Mouse (Mus musculus): ENCODE data around the gene Cbx2. TPM values are rescaled to one million over a fixed set of nuclear protein-coding genes. Genes with fewer than 3 reads are reported as not detected.

Gene Cbx2
- polyA plus RNA-seq, 1 experiment, result 0.91 TPM

GRCm38 (mm10) chr11:119056301-119057211, 33.8 kb downstream of the Cbx2 start:
- peak overlapping the region; percentile 92 for H3K4me3 ChIP-seq (ENCODE audit: insufficient read depth, low read depth, low read length)
- peak overlapping the region; percentile 78 for H3K27ac ChIP-seq (replicated peaks; ENCODE audit: low read depth, low read length)
- peaks cover 11% of the 10 kb centered on the region for H3K4me1 ChIP-seq (ENCODE audit: control insufficient read depth, insufficient read depth, insufficient read length, low read length)

- Histone ChIP-seq H3K27ac (replicated peaks; ENCODE audit: low read depth, low read length) (peak overlapping the region; percentile 78), H3K4me1 (ENCODE audit: control insufficient read depth, insufficient read depth, insufficient read length, low read length) (peaks cover 11% of the 10 kb centered on the region), H3K4me3 (ENCODE audit: insufficient read depth, low read depth, low read length) (peak overlapping the region; percentile 92)
Measured at GRCm38 (mm10) chr11:119057291-119057690, 34.5 kb downstream of the Cbx2 start.

- H3K4me3 ChIP-seq (ENCODE audit: insufficient read depth, low read depth, low read length), result peak overlapping the region; percentile 39
- peak overlapping the region; percentile 29; the same call in 1 of the 2 replicates for H3K27ac ChIP-seq (replicated peaks; ENCODE audit: low read depth, low read length)
- peaks cover 11% of the 10 kb centered on the region for H3K4me1 ChIP-seq (ENCODE audit: control insufficient read depth, insufficient read depth, insufficient read length, low read length)
Measured at GRCm38 (mm10) chr11:119058041-119058995, 35.6 kb downstream of the Cbx2 start.

DNA sequence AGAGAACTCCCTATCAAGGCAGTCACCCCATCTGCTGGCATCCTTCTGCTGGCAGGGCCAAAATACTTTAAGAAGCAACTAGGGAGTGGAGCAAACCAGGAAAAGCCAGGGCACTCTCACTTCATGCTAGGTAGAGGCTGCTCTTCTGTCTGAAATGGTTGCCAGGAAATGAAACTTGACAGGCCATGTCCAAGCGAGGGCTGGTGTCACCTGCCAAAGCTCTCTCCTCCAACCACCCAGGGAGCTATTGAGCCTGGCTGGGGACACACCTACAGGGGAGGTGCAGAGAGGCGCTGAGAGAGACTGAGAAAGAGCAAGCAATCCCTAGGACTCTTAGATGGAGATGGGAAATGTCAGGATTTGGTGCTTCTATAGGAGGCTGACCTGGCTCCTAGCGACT, 36.5 kb downstream of the Cbx2 start:
- Histone ChIP-seq H3K4me3 (ENCODE audit: insufficient read depth, low read depth, low read length) (no peak overlapping the region), H3K4me1 (ENCODE audit: control insufficient read depth, insufficient read depth, insufficient read length, low read length) (peaks cover 11% of the 10 kb centered on the region), H3K27ac (replicated peaks; ENCODE audit: low read depth, low read length) (no peak overlapping the region)

GRCm38 (mm10) chr11:119066841-119067240, 44.1 kb downstream of the Cbx2 start:
- Histone ChIP-seq H3K4me3 (ENCODE audit: insufficient read depth, low read depth, low read length) (no peak overlapping the region), H3K27ac (replicated peaks; ENCODE audit: low read depth, low read length) (peak overlapping the region; percentile 73), H3K4me1 (ENCODE audit: control insufficient read depth, insufficient read depth, insufficient read length, low read length) (peaks cover 9% of the 10 kb centered on the region)

DNA sequence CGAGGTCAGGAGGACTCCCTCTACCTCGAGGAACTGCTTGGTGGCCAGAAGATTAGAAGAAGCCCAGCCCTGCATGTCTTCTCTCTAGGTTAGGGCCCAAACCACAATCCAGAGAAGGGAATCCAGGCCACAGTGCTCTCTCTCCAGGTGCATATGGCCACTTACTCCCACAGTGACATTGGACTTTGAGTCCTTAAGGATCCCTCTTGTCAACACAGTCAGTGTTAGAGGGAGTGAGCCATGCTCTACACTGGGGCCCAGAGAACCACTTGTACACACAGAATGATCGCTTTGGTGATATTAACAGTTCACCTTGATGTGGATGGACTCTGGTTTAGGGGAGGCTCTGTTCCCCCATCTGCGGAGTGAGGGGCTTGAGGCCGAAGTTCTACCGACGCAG, 49.5 kb downstream of the Cbx2 start:
- Histone ChIP-seq H3K4me3 (ENCODE audit: insufficient read depth, low read depth, low read length) (no peak overlapping the region), H3K27ac (replicated peaks; ENCODE audit: low read depth, low read length) (no peak overlapping the region), H3K4me1 (ENCODE audit: control insufficient read depth, insufficient read depth, insufficient read length, low read length) (no peaks in the 10 kb centered on the region)

DNA sequence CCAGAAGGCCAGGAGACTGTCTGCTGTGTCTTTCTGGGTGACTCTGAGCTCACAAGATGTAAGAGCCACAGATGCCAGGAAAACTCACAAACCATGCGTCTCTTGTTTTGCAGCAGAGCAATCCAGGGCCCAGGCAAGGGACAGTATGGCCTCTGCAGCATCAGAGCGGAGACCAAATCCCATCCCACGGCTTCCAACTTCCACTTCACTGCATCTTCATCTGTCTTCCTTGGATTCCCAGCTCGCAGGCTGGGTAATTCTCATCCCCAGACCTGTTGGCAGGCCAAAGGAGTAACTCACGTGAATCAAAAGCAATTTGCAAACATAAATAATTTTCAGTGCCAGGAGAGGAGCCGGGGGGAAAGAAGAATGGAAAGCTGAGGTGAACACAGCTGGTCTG, 50.2 kb downstream of the Cbx2 start:
- H3K27ac ChIP-seq (replicated peaks; ENCODE audit: low read depth, low read length), result no peak overlapping the region
- 0 out of 2 replicates have a peak, but pooled peaks cover 4% of the 10 kb centered on the region for H3K4me1 ChIP-seq (ENCODE audit: control insufficient read depth, insufficient read depth, insufficient read length, low read length)
- no peak overlapping the region for H3K4me3 ChIP-seq (ENCODE audit: insufficient read depth, low read depth, low read length)

- Histone ChIP-seq H3K27ac (replicated peaks; ENCODE audit: low read depth, low read length) (no peak overlapping the region), H3K4me1 (ENCODE audit: control insufficient read depth, insufficient read depth, insufficient read length, low read length) (peaks cover 7% of the 10 kb centered on the region; the same call in 1 of the 2 replicates)
Measured at GRCm38 (mm10) chr11:119073876-119074433, 51.2 kb downstream of the Cbx2 start.

DNA sequence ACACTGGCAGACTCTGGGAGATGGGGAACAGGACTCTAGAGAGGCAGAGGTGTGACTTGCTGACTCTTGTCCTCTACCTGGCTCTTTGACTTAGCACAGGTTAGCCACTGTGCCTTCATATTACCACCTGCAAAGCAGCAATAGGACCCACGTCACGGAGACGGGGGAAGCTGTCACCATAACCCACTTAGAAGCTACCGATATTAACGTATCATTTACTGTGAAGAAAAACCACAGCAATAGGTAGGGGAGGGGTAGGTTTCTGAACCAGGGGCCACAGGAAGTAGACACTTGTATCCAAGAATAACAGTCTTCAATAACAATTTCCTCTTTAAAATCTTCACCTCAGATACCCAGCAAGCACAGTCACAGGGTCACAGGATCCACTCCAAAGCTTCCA, 53.0 kb downstream of the Cbx2 start:
- Histone ChIP-seq H3K4me3 (ENCODE audit: insufficient read depth, low read depth, low read length) (no peak overlapping the region), H3K4me1 (ENCODE audit: control insufficient read depth, insufficient read depth, insufficient read length, low read length) (peaks cover 14% of the 10 kb centered on the region), H3K27ac (replicated peaks; ENCODE audit: low read depth, low read length) (no peak overlapping the region)

More at GRCm38 (mm10) chr11:119073876-119074433, 51.2 kb downstream of the Cbx2 start:
- H3K4me3 ChIP-seq (ENCODE audit: insufficient read depth, low read depth, low read length), result no peak overlapping the region

GRCm38 (mm10) chr11:119077755-119078154, 55.0 kb downstream of the Cbx2 start:
- no peak overlapping the region for H3K4me3 ChIP-seq (ENCODE audit: insufficient read depth, low read depth, low read length)
- no peak overlapping the region for H3K27ac ChIP-seq (replicated peaks; ENCODE audit: low read depth, low read length)
- H3K4me1 ChIP-seq (ENCODE audit: control insufficient read depth, insufficient read depth, insufficient read length, low read length), result peaks cover 14% of the 10 kb centered on the region

GRCm38 (mm10) chr11:119078691-119079444, 56.1 kb downstream of the Cbx2 start:
- peaks cover 14% of the 10 kb centered on the region for H3K4me1 ChIP-seq (ENCODE audit: control insufficient read depth, insufficient read depth, insufficient read length, low read length)
- peak overlapping the region; percentile 28; the same call in 1 of the 2 replicates for H3K27ac ChIP-seq (replicated peaks; ENCODE audit: low read depth, low read length)
- 0 out of 2 replicates have a peak overlapping the region, but pooled peaks have one; percentile 6 for H3K4me3 ChIP-seq (ENCODE audit: insufficient read depth, low read depth, low read length)

- H3K27ac ChIP-seq (replicated peaks; ENCODE audit: low read depth, low read length), result peak overlapping the region; percentile 28
- H3K4me1 ChIP-seq (ENCODE audit: control insufficient read depth, insufficient read depth, insufficient read length, low read length), result peaks cover 14% of the 10 kb centered on the region
- H3K4me3 ChIP-seq (ENCODE audit: insufficient read depth, low read depth, low read length), result 0 out of 2 replicates have a peak overlapping the region, but pooled peaks have one; percentile 6
Measured at GRCm38 (mm10) chr11:119079445-119079837, 56.7 kb downstream of the Cbx2 start.

GRCm38 (mm10) chr11:119080461-119081147, 57.8 kb downstream of the Cbx2 start:
- H3K4me1 ChIP-seq (ENCODE audit: control insufficient read depth, insufficient read depth, insufficient read length, low read length), result peaks cover 14% of the 10 kb centered on the region
- H3K27ac ChIP-seq (replicated peaks; ENCODE audit: low read depth, low read length), result no peak overlapping the region
- no peak overlapping the region for H3K4me3 ChIP-seq (ENCODE audit: insufficient read depth, low read depth, low read length)
